Mouse (Mus musculus): ENCODE measurements around the gene Atf7ip. TPM values are rescaled to one million over a fixed set of nuclear protein-coding genes. Genes with fewer than 3 reads are reported as not detected.

Atf7ip gene
- total RNA-seq, 1 experiment from 2014 or later = 72.9 TPM

GRCm38 (mm10) chr6:136629639-136630038 is 123.7 kb downstream of the Atf7ip start:
- no peak for ATAC-seq (replicated peaks; ENCODE audit: low read depth, poor library complexity, severe bottlenecking)

GRCm38 (mm10) chr6:136631519-136631918 is 125.6 kb downstream of the Atf7ip start:
- ATAC-seq (replicated peaks; ENCODE audit: low read depth, poor library complexity, severe bottlenecking) = no peak

- no peak for ATAC-seq (replicated peaks; ENCODE audit: low read depth, poor library complexity, severe bottlenecking)
Observed at GRCm38 (mm10) chr6:136631945-136632534, 126.1 kb downstream of the Atf7ip start.

- no peak for ATAC-seq (replicated peaks; ENCODE audit: low read depth, poor library complexity, severe bottlenecking)
Observed at GRCm38 (mm10) chr6:136633154-136633553, 127.2 kb downstream of the Atf7ip start.

GRCm38 (mm10) chr6:136633719-136634118 is 127.8 kb downstream of the Atf7ip start:
- ATAC-seq (replicated peaks; ENCODE audit: low read depth, poor library complexity, severe bottlenecking) = no peak

- ATAC-seq (replicated peaks; ENCODE audit: low read depth, poor library complexity, severe bottlenecking) = 0 out of 2 replicates have a peak, but pooled peaks have one; percentile 29
Observed at GRCm38 (mm10) chr6:136634982-136635381, 129.0 kb downstream of the Atf7ip start.

DNA sequence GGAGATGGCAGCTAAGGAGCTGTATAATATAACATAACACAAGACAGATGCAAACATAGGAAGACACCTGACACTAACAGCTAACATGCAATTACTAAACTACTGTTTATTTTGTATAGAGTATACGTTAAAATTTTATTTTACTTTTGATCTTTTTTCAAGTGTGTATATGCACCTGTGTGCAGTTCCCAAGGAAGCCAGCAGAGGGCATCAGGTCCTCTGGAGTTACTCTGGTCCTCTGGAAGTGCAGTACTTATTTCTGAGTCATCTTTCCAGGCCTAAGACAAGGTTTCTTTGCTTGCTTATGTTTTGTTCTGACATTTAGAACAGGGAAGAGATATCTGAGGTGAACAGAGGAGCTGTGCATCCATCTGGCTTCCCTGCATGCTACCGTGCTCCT is 138.2 kb downstream of the Atf7ip start:
- ATAC-seq (replicated peaks; ENCODE audit: low read depth, poor library complexity, severe bottlenecking) = no peak

DNA sequence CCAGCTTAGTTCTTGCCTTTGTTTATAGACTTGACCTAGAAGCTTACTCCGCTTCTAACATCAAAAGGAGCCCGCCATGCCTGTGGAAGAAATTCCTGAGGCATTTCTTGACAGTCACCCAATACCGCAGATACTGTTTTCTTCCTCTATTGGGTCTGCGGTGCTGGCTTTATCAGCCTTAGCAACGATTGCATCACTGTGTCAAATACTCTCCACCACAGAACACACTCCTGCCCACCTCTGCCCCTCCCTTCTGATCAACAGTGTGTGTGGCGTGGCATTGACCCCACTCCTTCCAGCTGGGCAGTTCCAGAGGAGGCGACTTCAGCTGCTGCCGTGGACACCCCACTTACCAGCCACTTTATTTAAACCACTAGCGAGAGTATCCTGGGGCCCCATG is 139.8 kb downstream of the Atf7ip start:
- peak; percentile 66 for ATAC-seq (replicated peaks; ENCODE audit: low read depth, poor library complexity, severe bottlenecking)

GRCm38 (mm10) chr6:136646207-136646606 is 140.2 kb downstream of the Atf7ip start:
- ATAC-seq (replicated peaks; ENCODE audit: low read depth, poor library complexity, severe bottlenecking) = no peak

DNA sequence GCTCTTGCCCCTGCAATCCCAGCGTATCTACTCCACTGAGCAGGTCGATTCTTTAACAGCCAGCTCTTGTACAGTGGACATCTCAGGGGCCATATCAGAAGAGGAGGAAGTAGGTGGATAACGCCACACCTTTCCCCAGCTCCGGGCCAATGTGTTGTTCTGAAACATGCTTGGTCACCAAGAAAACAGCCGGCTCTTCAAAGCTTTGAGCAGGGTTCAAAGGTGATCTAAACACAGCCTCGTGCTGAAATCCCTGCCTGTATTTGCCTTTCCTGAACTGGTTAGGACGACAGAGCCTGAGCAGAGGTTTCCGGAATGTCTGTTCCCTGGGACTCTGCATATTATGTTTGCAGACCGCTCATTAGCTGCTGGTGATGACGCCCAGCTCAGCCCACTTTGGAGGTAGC is 141.5 kb downstream of the Atf7ip start:
- ATAC-seq (replicated peaks; ENCODE audit: low read depth, poor library complexity, severe bottlenecking) = no peak

DNA sequence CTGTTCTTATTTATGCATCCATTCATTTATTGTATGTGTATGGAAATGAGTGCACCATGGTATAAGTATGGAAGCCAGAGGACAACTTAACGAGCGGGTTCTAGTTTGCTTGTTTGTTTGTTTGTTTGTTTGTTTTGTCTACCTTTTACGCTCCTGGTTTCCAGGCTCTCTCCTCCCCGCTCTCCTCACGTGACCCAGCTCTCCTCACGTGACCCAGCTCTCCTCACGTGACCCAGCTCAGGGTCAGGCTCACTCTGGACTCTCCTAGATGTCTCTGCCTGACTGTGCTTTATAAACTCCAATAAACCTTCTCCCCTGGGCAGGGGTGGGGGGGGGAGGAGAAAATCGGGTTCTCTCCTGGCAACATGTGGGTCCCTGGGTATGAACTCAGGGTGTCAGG is 144.7 kb downstream of the Atf7ip start:
- ATAC-seq (replicated peaks; ENCODE audit: low read depth, poor library complexity, severe bottlenecking) = no peak

DNA sequence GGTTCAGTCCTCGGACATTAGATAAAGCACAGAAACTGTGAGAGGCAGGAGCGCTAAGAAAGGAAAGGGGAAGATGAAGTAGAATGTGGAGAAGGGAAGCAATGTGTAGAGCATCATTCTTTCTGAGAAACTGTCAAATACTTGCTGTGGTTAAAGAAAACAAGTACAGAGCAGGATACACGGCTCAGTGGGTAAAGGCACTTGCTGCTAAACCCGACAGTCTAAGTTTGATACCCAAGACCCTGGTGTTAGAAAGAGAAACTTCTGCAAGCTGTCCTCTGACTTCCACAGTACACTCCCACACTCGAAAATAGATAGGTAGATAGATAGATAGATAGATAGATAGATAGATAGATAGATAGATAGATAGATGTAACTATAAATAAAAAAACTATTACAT is 147.4 kb downstream of the Atf7ip start:
- ATAC-seq (replicated peaks; ENCODE audit: low read depth, poor library complexity, severe bottlenecking) = peak; percentile 40

DNA sequence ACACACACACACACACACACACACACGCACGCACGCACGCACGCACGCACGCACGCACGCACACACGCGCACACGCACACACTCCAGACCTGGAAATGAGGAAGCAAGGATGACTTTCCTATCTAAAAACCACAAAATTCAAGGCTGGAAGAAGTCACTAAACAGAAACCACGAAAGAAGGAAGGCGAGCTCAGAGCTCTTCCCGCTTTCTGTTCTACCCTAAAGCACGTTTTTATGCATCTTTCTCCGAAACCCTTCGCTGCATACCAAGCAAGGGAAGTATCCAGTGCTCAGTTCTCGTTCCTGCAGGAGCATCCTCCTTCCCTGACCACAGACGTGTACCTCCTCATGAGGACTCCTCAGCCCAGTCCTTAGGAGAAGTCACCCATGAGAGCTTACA is 148.5 kb downstream of the Atf7ip start:
- ATAC-seq (replicated peaks; ENCODE audit: low read depth, poor library complexity, severe bottlenecking) = peak; percentile 46

GRCm38 (mm10) chr6:136655786-136656185 is 149.8 kb downstream of the Atf7ip start:
- no peak for ATAC-seq (replicated peaks; ENCODE audit: low read depth, poor library complexity, severe bottlenecking)

DNA sequence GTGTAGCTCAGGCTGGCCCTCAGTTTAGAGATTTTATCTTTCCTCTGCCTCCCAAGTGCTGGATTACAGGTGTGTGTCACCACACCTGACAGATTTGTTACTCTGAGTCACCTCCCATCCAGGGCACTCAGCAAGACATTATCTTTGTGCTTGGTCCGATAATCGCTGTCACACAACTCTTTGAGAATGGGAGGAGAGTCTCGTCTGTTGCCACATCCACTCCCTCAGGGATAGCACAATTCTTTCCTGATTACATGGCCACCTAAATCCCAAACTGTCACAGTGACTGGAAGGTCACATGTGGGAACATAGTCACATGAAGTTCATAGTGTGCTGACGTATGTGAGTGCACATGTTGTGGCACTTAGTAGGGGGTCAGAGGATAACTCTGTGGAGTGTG is 152.3 kb downstream of the Atf7ip start:
- no peak for ATAC-seq (replicated peaks; ENCODE audit: low read depth, poor library complexity, severe bottlenecking)

GRCm38 (mm10) chr6:136659226-136659625 is 153.3 kb downstream of the Atf7ip start:
- peak; percentile 46; the same call in 1 of the 2 replicates for ATAC-seq (replicated peaks; ENCODE audit: low read depth, poor library complexity, severe bottlenecking)

Other genes starting within 250 kb of the Atf7ip start
- gene Gm8994, start 178.6 kb upstream of the Atf7ip start, total RNA-seq (2017) = not detected in 2 replicates
- gene E330021D16Rik, start 90.6 kb upstream of the Atf7ip start, total RNA-seq (2017) = not detected in 2 replicates
- gene Plbd1, start 155.8 kb downstream of the Atf7ip start, total RNA-seq (2017) = 5.8 and 9.0 TPM in 2 replicates